Mouse (Mus musculus) kidney, postnatal 0 days (tissue): ENCODE data around the gene Mrpl35. TPM values are rescaled to one million over a fixed set of nuclear protein-coding genes. Genes with fewer than 3 reads are reported as not detected.
"Not testable (repeated sequence)": the region's sequence is repeated elsewhere in the genome, so short reads cannot be mapped to it uniquely, and the experiment has no call there.

ENCODE experiments used
- ATAC-seq: fragments of 200-750 bp; cut with Nextera tagmentation; replicated peaks from 2 replicates; pipeline ENCODE4 v1.8.0; 2017; ENCODE audit warnings: low read depth, moderate number of reproducible peaks, moderate TSS enrichment, moderate library complexity; ENCODE audit not compliant: low FRiP score
- DNase-seq: peaks from one replicate; pipeline ENCODE4 v3.0.0-alpha.2; 2016; ENCODE audit warnings: low spot score
- H3K27ac ChIP-seq: fragments of 300-500 bp; sonication (generic); 2 replicates; pipeline ENCODE4 v1.5.1; 2014; ENCODE audit warnings: mild to moderate bottlenecking
- H3K27me3 ChIP-seq: fragments of 300-500 bp; sonication (generic); 2 replicates; pipeline ENCODE4 v1.6.1; 2014; ENCODE audit warnings: low read length, mixed read lengths; ENCODE audit not compliant: insufficient read depth
- H3K36me3 ChIP-seq: fragments of 300-500 bp; sonication (generic); 2 replicates; pipeline ENCODE4 v1.6.1; 2014; ENCODE audit warnings: low read length, mixed read lengths; ENCODE audit not compliant: insufficient read depth
- H3K4me1 ChIP-seq: fragments of 300-500 bp; sonication (generic); replicated peaks from 2 replicates; pipeline ENCODE4 v1.6.1; 2014; ENCODE audit warnings: antibody characterized with exemption, low read length, mixed read lengths; ENCODE audit not compliant: insufficient read depth
- H3K4me2 ChIP-seq: fragments of 300-500 bp; sonication (generic); 2 replicates; pipeline ENCODE4 v1.6.1; 2014; ENCODE audit warnings: mild to moderate bottlenecking, low read length, moderate library complexity, mixed read lengths
- H3K4me3 ChIP-seq: fragments of 300-500 bp; sonication (generic); replicated peaks from 2 replicates; pipeline ENCODE4 v1.5.1; 2014; ENCODE audit warnings: low read depth, low read length
- H3K9ac ChIP-seq: fragments of 300-500 bp; sonication (generic); 2 replicates; pipeline ENCODE4 v1.6.1; 2014; ENCODE audit warnings: low read depth, low read length
- H3K9me3 ChIP-seq: fragments of 300-500 bp; sonication (generic); replicated peaks from 2 replicates; pipeline ENCODE4 v1.6.1; 2016; ENCODE audit warnings: low read length, inconsistent platforms, mixed read lengths
- CTCF ChIP-seq: IDR thresholded peaks from 2 replicates; pipeline ENCODE4 v1.5.1; 2016; ENCODE audit warnings: antibody characterized with exemption, low read depth, mild to moderate bottlenecking, moderate library complexity
- WGBS: fragments of 180-500 bp; shearing (Covaris S2); extraction: QIAGEN DNeasy Blood & Tissue Kit; methylation state at CpG from one replicate; pipeline ENCODE4 v1.1.7; 2014; 5-methylcytosine and 5-hydroxymethylcytosine counted together
- polyA plus RNA-seq: library from polyadenylated mRNA; unstranded; fragments of >200 nt; fragmentation: Nextera tagmentation; extraction: Ambion mirVana; gene quantifications from 2 replicates; pipeline ENCODE4 v1.2.1, GENCODE M21; 2015

The Mrpl35 gene
- polyA plus RNA-seq = 85.6 and 86.4 TPM in 2 replicates

DNA sequence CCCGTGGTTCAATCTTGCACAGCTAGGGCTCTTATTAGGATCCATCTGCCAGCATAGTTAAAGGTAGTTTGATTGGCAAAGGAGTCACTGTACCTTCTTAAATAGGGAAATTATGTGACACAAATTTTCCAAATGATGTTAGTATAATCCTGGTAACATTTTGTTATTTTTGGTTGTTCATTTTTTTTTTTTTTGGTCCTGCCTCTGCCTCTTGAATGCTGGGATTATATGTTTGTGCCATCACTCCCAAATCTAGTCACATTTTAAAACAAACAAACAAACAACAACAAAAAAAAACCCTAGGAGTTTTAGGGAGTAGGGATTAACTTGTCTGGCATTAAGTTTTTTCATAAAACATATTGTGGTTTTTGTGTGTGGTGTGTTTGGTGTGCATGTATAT lies at the start of gene Mrpl35:
Gene Mrpl35 (minus strand): TSS at position 101 of the 400 bp plus-strand sequence.
- Histone ChIP-seq H3K4me3 (no peak within 1 kb of the TSS), H3K4me2 (no peak within 1 kb of the TSS), H3K36me3 (no peaks in the 10 kb centered on the region), H3K9ac (no peak within 1 kb of the TSS), H3K27ac (no peak within 1 kb of the TSS), H3K27me3 (no peaks in the 10 kb centered on the region), H3K9me3 (no peaks in the 10 kb centered on the region), H3K4me1 (no peaks in the 10 kb centered on the region; the same call in 1 of the 2 replicates)
- ATAC-seq = no peak
- DNase-seq = no peak
- 41% methylated on average over 1 of the region's 1 CpGs for WGBS
- TF ChIP-seq CTCF = no peak

GRCm38 (mm10) chr6:71871396-71871795 lies 44.6 kb upstream of the Mrpl35 start:
- no peak for TF ChIP-seq CTCF
- peaks cover 64% of the 10 kb centered on the region; the same call in 1 of the 2 replicates for H3K36me3 ChIP-seq
- no peak overlapping the region for H3K27ac ChIP-seq
- no peaks in the 10 kb centered on the region for H3K9me3 ChIP-seq
- H3K9ac ChIP-seq = no peak overlapping the region
- H3K4me1 ChIP-seq = no peaks in the 10 kb centered on the region
- no peak overlapping the region for H3K4me3 ChIP-seq
- no peaks in the 10 kb centered on the region for H3K27me3 ChIP-seq
- WGBS = 92% methylated on average over 9 of the region's 9 CpGs
- ATAC-seq = no peak
- H3K4me2 ChIP-seq = no peak overlapping the region
- DNase-seq = no peak

DNA sequence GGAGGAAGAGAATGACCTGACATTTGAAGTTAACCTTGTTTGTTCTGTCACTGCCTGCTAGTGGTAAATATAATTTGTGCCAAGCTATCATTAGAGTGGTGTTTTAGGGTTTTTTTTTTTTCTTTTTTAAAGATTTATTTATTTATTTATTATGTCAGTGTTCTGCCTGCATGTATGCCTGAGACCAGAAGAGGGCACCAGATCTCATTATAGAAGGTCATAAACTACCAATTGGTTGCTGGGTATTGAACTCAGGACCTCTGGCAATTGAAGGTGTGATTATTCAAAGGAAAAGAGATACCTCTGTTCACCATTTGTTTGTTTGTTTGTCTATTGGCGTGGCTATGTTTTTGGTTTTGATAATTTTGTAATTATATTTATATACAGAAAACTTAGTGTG lies 42.0 kb upstream of the Mrpl35 start:
- TF ChIP-seq CTCF = peak; percentile 57
- no peak overlapping the region for H3K4me2 ChIP-seq
- DNase-seq (peak; percentile 60), ATAC-seq (no peak)
- no peak overlapping the region for H3K9ac ChIP-seq
- 95% methylated on average over 1 of the region's 1 CpGs for WGBS
- H3K9me3 ChIP-seq = no peaks in the 10 kb centered on the region
- no peaks in the 10 kb centered on the region for H3K27me3 ChIP-seq
- H3K27ac ChIP-seq = no peak overlapping the region
- no peaks in the 10 kb centered on the region for H3K4me1 ChIP-seq
- H3K36me3 ChIP-seq = peaks cover 60% of the 10 kb centered on the region
- no peak overlapping the region for H3K4me3 ChIP-seq

DNA sequence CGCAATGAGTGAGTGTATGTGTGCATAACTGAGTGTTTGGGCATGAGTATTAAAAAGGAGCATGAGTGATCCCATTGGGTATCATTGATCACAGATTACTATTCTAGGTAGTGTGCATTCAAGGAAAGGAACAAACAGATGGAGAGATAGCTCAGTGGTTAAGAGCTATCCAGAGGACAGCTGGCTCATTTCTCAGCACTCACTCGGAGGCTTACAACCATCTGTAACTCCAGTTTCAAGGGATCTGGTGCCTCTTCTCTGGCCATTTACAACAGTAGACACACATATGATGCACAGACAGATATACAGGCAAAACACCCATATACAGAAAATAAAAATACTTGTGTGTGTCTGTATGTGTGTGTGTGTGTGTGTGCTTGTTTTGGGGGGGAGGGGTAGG lies 41.0 kb upstream of the Mrpl35 start:
- H3K4me2 ChIP-seq = no peak overlapping the region
- H3K27ac ChIP-seq = no peak overlapping the region
- no peak overlapping the region for H3K4me3 ChIP-seq
- H3K9ac ChIP-seq = no peak overlapping the region
- no peaks in the 10 kb centered on the region for H3K4me1 ChIP-seq
- H3K36me3 ChIP-seq = peaks cover 61% of the 10 kb centered on the region
- DNase-seq = no peak
- TF ChIP-seq CTCF = no peak
- WGBS = 89% methylated on average over 2 of the region's 2 CpGs
- H3K9me3 ChIP-seq = no peaks in the 10 kb centered on the region
- no peaks in the 10 kb centered on the region for H3K27me3 ChIP-seq
- no peak for ATAC-seq

GRCm38 (mm10) chr6:71846906-71847305 lies 20.1 kb upstream of the Mrpl35 start:
- WGBS = 78% methylated on average over 6 of the region's 6 CpGs

GRCm38 (mm10) chr6:71840597-71841290 lies 14.0 kb upstream of the Mrpl35 start:
- H3K4me2 ChIP-seq = no peak overlapping the region
- no peak overlapping the region for H3K27ac ChIP-seq
- ATAC-seq (no peak), DNase-seq (no peak)
- H3K9ac ChIP-seq = no peak overlapping the region
- TF ChIP-seq CTCF = no peak
- H3K4me1 ChIP-seq = 0 out of 2 replicates have a peak, but pooled peaks cover 3% of the 10 kb centered on the region
- H3K4me3 ChIP-seq = no peak overlapping the region
- 88% methylated on average over 1 of the region's 1 CpGs for WGBS
- no peaks in the 10 kb centered on the region for H3K27me3 ChIP-seq
- H3K36me3 ChIP-seq = no peaks in the 10 kb centered on the region
- no peaks in the 10 kb centered on the region for H3K9me3 ChIP-seq

More at GRCm38 (mm10) chr6:71846906-71847305, 20.1 kb upstream of the Mrpl35 start:
- H3K36me3 ChIP-seq = peaks cover 24% of the 10 kb centered on the region; the same call in 1 of the 2 replicates
- not testable (repeated sequence) for H3K27ac ChIP-seq, H3K9ac ChIP-seq, H3K27me3 ChIP-seq, H3K4me2 ChIP-seq, ATAC-seq, H3K4me1 ChIP-seq, H3K9me3 ChIP-seq, H3K4me3 ChIP-seq, DNase-seq

- no peak for TF ChIP-seq CTCF
- Histone ChIP-seq H3K4me2 (no peak overlapping the region), H3K4me1 (0 out of 2 replicates have a peak, but pooled peaks cover 3% of the 10 kb centered on the region), H3K4me3 (no peak overlapping the region), H3K9ac (no peak overlapping the region), H3K36me3 (0 out of 2 replicates have a peak, but pooled peaks cover 1% of the 10 kb centered on the region), H3K27ac (no peak overlapping the region), H3K27me3 (no peaks in the 10 kb centered on the region), H3K9me3 (no peaks in the 10 kb centered on the region)
- no peak for DNase-seq
- ATAC-seq = no peak
These were observed 13.0 kb upstream of the Mrpl35 start for GRCm38 (mm10) chr6:71839815-71840214.
